Mouse (Mus musculus): Measurements from ENCODE around the gene Slc2a13.

DNA sequence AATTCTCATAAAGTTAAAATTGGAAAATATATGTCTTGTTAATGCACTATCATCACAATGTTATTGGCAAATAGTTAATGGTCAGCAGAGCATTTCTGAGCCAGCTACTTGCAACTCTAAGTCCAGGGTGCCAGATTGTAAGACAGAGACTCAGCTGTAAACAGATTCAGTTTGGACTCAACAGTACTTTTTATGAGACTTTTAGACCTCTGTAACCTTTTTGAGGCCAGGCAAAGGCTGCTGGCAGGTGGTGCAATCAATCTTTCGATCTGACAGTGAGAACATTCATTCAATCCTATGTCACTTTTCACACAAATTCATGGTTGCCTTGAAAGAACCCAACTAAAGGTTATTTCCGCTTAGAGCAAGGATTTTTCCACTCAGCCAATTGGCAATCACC, 35.8 kb upstream of the Slc2a13 start:
- TF ChIP-seq CTCF (IDR thresholded peaks at IDR 0.05; ENCODE audit: low read depth, low read length) (no peak), POLR2A (IDR thresholded peaks at IDR 0.05; ENCODE audit: borderline replicate concordance, low read depth, low read length) (no peak)
